Mouse (Mus musculus) c-Kit-positive CD71-negative TER-119-negative erythroid progenitor cells, embryonic 14.5 days (primary cell): ENCODE results near the gene Tmem33.

Experiments used
- DNase-seq: peaks from one replicate; pipeline ENCODE4 v3.0.0-alpha.2; 2013; ENCODE audit warnings: low read depth

Gene Tmem33

DNA sequence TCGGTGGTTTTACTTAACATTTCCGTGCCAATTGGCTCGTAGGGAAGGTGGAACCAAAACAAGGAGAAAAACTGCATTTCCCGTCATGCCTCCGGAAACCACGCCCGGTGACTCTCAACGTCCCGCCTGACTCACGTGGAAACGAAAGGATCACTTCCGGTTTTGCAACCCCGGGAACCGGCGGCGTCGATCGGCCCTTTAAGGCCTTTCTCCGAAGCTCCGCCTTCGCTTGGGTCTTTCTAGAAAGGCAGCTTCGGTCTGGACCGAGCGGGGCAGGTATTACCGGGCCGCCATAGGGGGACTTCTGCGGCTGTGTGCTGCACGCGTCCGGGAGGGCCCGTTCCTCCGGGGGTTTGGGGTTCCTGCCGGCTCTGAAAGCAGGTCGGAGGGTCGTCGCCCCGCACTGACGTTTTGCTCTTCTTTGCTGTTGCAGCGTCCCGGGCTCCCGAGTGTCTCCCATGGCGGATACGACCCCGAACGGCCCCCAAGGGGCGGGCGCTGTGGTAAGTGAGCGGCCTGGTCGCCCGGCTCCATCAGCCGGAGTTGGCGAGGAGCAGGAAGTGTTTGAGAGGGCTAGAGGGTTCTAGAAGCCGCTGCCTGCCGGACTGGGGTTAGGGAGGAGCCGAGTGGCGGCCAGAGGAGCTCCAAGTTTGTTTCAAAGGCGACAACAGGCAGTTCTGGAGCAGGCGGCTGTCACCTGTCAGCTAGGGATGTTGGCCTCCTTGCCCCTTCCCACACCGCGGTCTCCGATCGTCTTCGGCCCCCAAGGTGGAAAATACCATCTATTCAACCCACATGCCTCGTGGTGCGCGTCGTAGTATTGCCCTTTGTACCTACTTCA is at the start of gene Tmem33:
Gene Tmem33 (plus strand): TSS at position 35 of the 841 bp plus-strand sequence.
- peak; percentile 97 for DNase-seq

DNA sequence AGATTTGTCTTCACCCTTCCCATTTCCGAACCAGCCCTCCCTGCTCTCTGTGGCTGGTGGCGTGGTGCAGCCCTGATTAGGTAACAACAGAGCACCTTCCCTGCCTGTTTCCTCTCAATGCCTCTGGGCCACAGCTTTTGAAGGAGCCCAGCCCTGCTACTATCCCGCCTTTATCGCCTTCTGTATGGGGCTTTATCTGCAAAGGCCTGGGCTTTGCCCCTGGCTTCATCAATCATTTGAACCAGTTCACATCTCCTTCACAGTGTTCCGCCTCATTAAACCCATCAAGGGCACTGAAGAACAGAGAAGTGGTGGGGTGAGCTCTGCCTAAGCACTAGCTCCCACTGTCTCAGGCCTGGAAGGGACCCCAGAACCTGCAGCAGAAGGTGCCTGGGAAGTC is 47.2 kb upstream of the Tmem33 start:
- no peak for DNase-seq

DNA sequence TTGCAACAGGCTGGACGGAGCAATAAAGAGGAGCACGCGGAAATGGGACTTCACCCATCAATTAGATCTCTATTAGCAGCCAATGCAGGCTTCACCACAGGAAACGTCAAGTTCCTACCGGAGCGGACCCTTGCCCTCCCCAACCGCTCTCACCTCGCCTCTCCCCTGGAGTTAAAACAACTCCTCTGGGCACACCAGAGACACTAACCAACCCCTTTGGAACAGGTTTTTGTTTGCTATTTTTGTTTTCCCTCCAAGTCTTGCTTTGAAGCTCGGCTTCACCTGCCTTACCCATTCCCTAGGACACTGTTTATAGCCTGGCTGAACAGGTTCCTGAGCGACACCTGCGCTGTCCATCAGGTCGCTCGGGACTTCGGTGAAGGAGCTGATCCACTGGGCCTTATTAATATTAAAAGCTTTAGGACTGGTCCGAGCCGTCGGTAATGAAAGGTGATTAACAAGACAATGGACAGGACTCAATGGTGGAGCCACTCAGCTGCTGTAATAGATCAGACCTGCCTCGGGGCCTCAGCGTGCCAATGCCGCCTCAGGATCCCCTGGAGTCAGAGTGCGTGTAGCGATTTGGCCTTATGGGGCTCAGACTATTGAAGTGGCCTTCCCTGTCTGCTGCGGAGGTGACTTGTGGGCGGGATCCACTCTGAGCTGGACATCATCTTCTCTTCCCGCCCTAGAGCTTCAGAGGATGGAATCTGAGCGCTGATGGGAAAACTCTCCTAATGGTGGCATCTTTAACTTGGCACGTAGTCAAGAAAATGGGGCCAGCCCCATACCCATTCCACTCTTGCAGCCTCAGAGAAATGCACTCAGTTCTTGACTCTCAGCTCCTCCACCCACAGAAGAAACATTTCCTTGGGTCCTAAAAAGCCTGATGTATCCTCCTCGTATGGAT is 45.0 kb upstream of the Tmem33 start:
- DNase-seq = no peak

DNA sequence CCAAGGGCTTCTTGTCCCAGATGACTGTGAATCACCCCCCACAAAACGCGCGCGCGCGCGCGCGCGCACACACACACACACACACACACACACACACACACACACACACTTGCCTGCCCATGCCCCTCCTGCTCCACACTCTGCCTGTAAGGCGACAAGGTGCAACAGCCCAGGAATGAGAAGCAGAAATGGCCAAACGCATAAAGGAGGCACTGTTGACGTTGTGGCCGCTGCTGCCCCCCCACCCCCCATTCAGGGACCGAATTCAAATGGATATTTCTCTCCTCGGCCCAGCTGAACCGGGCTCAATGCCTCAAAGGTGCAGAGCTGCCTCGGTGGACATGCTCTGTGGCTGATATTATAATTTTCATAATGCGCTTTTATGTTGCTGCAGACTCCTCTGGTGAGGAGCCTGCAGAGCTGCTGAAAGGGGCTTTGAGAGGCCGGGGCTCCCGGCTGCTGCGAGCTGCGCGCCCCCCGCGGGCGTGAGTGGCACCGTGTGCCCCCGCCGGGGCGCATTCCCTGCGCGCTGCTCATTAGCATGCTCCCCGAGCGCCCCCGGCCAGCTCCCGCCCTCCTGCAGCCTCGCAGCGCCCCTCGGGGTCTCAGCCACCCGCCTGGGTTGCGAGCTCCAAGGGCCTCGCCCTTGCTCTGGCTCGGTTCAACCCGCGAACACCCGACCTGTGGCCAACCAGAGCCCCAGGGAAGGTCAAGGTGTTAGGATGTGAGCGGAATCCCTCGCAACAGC is 44.2 kb upstream of the Tmem33 start:
- DNase-seq = no peak

DNA sequence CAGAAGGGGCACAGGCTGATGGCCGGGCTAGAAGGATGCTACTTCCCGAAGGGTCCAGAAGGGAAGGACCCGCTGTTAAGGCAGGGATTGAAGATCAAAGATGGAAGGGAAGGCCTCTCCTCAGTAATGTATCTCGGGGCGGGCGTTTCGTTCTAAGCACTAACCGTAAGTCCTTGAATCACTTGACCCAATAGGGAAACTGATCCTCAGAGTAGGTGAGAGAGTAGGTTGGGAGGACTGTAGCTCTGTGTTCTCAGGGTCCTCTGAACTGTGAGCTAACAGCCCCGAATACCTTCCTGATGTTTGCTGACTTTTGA is 43.6 kb upstream of the Tmem33 start:
- no peak for DNase-seq

DNA sequence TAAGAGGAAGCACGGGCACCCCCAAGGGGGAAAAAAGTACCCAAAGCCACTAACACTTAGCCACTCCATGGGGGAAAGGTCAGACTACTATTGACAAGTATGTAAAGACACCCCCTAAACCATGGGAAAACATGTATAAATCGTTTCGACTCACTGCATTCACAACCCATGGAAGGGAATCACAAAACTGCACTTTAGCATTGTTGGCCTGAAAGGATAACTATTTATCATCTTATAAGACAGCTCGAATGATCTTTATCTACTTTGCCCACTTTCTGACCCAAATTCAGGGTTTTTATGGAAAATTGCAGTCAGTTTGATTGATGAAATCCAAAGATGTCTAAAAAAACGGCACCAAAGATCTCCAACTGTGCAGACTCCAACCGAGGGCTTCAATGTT is 38.5 kb upstream of the Tmem33 start:
- no peak for DNase-seq

DNA sequence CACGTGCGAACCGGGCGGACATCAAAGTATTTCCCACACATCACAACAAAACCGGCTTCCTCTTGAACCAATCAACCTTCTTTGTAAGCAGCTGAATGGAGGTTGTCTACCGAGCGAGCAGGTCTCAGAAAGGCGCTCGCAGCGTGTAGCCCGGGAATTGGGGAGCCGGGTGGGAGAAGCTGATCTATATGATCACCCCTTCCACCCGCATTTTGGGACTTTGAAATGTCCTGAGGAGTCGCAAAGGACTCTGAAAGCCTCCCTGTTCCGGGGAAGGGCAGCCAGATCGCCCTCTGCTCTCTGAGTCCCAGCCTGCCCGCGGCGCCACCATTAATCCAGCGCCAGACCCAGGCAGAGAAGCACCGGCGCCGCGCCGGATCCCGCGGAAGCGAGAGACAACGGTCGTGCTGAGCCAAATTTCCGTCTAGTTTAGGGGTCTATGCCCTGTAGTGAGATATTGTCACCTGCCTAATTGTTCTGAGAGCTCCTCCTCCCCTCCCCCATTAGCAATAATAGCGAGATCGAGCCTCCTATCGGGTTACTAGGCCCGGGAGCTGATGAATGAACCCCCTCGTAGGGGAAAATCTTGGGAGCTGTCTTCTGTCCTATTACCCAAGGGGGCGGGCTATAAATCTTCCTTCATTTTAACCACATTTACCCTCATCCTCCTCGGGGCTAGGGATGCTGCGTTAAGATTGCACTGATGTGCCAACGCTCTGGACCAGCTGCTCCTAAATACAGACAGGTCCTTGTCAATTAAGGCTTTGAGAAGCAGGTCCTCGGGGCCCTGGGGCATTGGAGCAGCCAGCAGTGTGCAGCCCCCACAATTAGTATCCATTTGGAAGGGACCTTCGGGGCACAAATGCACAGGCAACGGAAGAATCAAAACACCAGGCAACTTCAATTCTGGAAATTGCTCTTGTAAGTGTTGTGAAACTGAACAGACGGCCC is 37.6 kb upstream of the Tmem33 start:
- no peak for DNase-seq

DNA sequence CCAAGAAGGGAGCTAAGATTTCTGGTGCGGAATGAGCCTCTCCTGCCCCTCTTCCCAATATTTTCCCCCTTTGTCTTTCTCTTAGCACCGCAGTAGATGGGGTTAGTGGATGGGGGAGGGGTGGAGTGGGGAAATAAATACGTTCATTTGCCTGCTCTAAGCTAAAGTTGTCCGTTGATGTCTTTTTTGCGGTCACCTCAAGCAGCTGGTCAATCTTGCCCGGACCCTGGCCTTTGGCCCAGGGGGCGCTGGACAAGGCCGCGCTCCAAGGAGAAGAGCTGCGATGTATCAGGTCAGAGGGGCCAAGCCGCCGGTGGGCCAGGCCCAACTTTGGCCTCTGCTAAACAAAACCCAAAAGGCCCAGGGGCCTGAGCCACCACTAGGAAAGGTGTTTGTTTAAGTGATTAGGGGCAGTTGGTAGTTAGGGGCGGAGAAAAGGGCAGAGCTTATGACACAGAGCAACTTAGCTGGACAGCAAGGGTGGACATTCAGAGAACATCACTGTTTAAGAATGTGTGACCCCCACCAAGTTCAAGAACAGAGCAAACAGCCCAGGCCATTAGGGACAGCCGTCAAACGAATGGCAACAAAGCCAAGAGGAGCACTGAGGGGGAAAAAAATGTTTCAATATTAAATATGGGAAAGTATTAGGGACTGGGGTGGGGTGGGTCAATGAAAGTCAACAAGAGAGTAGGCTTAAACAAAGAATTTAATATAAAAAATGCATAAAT is 36.8 kb upstream of the Tmem33 start:
- DNase-seq = no peak

DNA sequence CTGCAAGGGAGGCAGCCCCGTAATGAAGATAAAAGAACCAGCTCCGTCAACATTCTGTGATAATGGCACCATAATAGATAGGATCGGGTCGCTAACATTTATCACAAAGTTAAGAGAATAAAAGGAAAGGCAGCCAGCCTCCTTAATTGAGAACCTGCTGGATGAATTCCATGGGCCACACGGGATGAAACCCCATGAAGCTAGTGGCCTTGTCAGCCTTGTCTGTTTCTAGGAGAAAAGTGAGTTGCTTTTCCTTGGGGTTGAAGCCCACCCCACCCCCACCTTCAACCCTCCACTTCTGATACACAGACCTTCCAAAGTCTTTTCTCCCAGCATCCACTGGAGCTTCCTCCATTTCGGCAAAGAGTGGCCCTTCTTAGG is 36.3 kb upstream of the Tmem33 start:
- no peak for DNase-seq

DNA sequence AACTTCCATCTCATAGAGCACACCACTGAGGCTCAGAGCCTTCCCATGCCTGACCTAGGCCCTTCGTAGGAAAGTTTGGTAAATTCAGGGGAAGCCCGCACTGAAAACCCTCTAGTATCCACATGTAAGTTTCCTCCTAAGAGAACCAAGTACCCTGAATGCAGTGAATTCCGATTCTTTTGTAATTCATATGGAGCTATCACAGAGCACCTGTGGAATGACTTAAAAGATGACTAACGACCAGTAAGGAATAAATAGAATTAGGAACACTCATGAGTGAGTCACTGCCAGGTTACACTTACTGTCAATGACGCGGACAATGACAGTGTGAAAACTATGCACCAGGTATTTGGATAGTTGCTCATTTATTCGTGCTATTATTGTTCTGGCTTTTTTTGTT is 34.6 kb upstream of the Tmem33 start:
- DNase-seq = no peak

DNA sequence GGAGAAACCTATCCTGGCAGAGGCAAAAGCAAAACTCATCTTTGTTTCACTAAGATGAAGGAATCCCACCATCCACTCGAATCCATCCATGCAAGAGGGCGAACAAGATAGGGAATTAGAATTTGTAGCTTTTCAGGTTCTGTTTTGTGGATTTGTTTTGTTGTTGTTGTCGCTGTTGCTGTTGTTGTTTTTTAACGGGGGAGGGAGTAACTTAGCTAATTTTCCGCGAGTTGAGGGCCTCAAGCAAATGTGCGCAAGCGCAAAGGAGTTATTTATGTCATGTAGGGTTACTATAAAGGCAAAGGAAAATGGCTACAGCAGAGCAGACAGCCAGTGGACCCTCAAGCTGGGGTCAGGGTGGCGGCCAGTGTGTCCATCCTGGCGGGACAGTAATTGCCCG is 33.1 kb upstream of the Tmem33 start:
- DNase-seq = no peak

DNA sequence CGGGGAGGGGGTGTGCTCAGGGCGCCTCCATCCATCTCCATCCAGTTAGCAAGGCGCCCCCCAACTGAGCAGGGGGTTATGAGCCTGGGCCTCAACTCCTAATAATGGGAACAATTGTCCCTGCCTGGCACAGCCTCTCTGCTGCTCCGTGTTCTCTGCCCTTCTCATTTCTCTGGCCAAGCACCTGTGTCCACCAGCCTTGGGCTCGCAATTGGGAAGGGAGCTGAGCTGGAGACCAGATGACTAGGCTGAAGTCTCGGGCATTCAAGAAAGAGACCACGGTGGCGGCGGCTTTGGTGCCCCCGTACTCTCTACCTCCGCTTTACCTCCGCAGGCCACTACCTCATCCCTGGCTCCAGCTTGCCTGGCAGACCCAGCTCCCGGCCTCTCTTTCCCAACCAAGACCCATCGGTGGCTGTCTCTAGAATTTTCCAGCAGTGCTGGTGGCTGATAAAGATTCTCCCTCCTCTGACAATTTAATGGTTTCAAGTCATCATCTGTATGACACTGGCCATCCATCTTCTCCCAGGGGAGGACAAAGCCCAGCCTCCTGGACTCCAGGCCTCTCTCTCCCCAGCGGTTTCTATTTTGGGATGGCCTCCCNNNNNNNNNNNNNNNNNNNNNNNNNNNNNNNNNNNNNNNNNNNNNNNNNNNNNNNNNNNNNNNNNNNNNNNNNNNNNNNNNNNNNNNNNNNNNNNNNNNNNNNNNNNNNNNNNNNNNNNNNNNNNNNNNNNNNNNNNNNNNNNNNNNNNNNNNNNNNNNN is 32.5 kb upstream of the Tmem33 start:
- no peak for DNase-seq

DNA sequence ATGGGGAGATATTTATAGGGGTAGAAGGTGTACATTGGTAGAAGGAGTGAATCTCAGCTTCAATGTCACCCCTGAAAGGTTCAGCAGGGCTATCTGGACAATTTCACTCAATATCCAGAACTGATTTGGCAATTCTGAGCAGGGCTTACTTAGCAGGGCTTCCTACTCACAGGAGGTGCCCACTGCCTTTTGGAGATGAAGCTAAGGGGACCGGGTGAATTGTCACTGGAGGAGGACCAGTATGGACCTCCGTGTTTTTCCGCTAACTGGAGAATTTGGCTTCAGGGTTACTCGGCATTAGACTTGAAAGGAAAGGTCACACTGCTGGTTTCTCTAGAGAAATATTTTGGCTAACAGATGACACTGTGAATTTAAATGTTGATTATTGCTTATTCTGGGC is 25.7 kb upstream of the Tmem33 start:
- DNase-seq = no peak

DNA sequence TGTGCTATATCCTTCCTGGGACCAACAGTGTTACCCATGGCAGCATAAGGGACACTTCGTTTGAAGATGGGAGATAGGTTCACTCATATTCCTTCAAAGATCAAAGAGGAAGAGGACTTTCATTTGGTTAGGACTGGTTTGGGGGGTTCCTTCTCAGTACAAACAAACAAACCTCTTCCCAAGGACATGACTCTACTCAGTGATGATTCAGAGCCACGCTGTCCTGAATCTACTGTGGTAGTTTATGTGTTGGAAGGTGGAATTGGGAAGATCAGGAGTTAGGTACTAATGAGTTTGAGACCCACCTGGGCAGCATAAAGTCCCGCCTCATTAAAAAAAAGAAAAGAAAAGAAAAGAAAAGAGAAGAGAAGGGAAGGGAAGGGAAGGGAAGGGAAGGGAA is 24.9 kb upstream of the Tmem33 start:
- DNase-seq = no peak

DNA sequence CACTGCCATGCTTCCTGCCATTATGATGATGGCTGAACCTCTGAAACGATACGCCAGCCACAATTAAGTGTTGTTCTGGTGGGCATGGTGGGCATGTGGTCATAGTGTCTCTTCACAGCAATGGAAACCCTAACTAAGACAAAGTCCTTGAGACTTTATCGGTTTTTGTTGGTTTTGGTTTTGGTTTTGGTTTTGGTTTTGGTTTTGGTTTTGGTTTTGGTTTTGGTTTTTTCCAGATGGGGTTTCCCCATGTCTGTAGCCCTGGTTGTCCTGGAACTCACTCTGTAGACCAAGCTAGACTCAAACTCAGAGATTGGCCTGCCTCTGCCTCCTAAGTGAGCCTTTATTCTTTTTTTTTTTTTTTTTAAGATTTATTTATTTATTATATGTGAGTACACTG is 23.8 kb upstream of the Tmem33 start:
- no peak for DNase-seq

DNA sequence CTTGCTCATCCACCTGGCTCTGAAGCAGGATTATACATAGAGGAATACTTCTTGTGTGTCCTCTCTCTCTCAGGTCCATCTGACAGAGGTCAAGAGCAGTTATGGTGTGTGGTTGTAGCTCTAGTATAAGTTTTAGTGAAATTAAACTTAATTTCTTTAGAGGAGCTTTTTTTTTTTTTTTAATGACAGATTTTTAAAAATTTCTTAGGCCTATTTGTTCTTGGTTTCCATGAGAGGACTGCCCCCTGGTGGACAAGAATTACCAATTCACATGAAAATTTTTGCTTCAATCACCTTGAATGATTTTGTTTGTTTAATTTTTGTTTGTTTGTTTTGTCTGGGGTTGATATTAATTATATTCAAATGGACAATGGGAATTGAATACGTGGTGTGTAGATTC is 22.1 kb upstream of the Tmem33 start:
- DNase-seq = no peak

DNA sequence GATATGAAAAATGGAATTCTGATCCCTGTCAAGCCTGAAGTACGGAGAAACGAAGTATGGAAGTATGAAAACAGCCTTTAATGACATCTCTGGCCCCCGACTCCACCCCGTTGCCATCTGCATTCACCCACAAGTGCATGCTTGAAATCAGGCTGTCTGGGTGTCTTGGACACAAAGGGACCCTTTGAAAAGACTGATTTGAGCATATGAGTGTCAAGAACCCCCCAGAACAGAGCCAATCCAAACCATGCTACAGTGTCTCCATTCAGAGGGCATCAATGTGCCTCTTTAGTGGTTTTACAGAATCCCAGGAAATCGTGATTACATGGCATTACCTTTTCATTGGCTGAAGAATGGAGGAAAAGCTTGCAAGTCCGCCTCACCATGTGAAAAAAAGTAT is 18.7 kb upstream of the Tmem33 start:
- no peak for DNase-seq

DNA sequence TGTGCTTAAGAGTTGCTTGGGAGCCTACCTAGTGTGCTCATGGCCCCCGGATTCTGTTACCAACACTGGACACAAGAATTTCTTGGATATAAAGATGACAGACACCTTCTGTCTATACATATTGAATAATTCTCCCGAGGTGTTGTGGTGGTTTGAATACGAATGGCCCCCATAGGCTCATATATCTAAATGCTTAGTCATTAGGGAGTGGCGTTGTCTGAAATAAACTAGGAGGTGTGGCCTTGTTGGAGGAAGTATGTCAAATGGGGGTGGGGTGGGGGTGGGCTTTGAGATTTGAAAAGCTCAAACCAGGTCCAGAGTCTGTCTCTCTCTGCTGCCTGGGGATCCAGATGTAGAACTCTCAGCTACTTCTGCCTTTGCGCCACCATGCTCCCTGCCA is 17.1 kb upstream of the Tmem33 start:
- DNase-seq = no peak

DNA sequence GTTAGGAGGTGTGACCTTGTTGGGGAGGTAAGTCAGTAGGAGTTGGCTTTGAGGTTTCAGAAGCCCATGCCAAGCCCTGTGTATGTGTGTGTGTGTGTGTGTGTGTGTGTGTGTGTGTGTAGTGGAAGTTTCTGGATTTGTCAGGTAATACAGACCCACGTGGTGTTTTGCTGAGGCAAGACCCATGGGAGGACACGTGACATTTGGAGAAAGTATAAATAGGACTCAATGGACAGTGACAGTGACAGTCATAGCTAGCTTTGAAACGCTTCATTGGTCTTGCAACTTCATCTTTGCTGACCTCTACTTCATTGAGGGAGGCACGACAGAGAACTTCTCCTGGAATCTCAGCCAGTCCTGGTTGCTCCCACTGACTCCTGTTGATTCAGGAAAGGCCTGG is 8.1 kb upstream of the Tmem33 start:
- DNase-seq = no peak

DNA sequence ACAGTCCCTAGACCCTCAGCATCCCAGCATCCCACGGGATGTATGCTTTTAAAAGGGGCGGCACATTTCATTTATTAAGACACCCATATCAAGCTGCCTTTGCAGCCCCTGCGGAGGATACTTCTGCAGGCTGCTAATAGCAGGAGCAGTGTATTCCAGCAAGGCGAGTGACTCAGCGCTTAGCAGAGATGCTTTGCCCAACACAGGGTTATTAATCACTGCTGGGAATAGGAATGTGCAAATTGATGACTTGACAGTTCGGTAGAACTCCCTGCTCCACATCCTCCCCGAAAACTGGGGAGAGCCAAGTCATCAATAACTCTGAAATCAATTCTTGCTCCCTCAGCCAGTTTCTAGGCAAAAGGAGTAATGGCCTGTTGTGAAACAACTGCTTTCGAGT is 4.7 kb upstream of the Tmem33 start:
- DNase-seq = no peak
